Mouse (Mus musculus) pancreas, adult 10 weeks (tissue): ENCODE results near the gene Ergic1. TPM values are rescaled to one million over a fixed set of nuclear protein-coding genes. Genes with fewer than 3 reads are reported as not detected.

Experiments
- polyA plus RNA-seq: library from polyadenylated mRNA; stranded (reverse); fragments of 350-450 nt; fragmentation: Illumina TruSeq; extraction: RNeasy Lipid Tissue Mini Kit (QIAGEN cat#74804); gene quantifications from one replicate; pipeline ENCODE4 v1.2.3, GENCODE M21; 2015; ENCODE audit warnings: low read depth, low replicate concordance; ENCODE audit not compliant: insufficient read depth

Gene Ergic1
- 21.7 TPM for polyA plus RNA-seq

GRCm38 (mm10) chr17:26561290-26561640, at the start of gene Ergic1:
TSS of gene Ergic1 (plus strand) at chr17:26561489.

GRCm38 (mm10) chr17:26561651-26562181, 427 bp downstream of the Ergic1 start, which contains the start of gene Dusp1:
TSS of gene Dusp1 (minus strand) at chr17:26562128.

GRCm38 (mm10) chr17:26662978-26663683, 101.8 kb downstream of the Ergic1 start, which contains the start of gene Atp6v0e:
TSS of gene Atp6v0e (plus strand) at chr17:26663231.

Other genes with a start within 250 kb of the Ergic1 start
- 1.6 TPM for gene Neurl1b, start 146.7 kb upstream of the Ergic1 start, polyA plus RNA-seq
- gene Dusp1, start 639 bp downstream of the Ergic1 start, polyA plus RNA-seq = 40.2 TPM
- gene Atp6v0e, start 101.7 kb downstream of the Ergic1 start, polyA plus RNA-seq = 34.8 TPM
- 6.4 TPM for gene Crebrf, start 154.2 kb downstream of the Ergic1 start, polyA plus RNA-seq
- 13.4 TPM for gene Bnip1, start 219.6 kb downstream of the Ergic1 start, polyA plus RNA-seq